Mouse (Mus musculus) cerebellum, adult (tissue): ENCODE results near the gene Tor1a.

ENCODE experiments used
- ATAC-seq: cut with Nextera tagmentation; 2 replicates; pipeline ENCODE4 v1.9.2; 2017; ENCODE audit warnings: mild to moderate bottlenecking, moderate library complexity, mixed read lengths; ENCODE audit not compliant: insufficient number of reproducible peaks, low FRiP score, low TSS enrichment

The Tor1a gene

DNA sequence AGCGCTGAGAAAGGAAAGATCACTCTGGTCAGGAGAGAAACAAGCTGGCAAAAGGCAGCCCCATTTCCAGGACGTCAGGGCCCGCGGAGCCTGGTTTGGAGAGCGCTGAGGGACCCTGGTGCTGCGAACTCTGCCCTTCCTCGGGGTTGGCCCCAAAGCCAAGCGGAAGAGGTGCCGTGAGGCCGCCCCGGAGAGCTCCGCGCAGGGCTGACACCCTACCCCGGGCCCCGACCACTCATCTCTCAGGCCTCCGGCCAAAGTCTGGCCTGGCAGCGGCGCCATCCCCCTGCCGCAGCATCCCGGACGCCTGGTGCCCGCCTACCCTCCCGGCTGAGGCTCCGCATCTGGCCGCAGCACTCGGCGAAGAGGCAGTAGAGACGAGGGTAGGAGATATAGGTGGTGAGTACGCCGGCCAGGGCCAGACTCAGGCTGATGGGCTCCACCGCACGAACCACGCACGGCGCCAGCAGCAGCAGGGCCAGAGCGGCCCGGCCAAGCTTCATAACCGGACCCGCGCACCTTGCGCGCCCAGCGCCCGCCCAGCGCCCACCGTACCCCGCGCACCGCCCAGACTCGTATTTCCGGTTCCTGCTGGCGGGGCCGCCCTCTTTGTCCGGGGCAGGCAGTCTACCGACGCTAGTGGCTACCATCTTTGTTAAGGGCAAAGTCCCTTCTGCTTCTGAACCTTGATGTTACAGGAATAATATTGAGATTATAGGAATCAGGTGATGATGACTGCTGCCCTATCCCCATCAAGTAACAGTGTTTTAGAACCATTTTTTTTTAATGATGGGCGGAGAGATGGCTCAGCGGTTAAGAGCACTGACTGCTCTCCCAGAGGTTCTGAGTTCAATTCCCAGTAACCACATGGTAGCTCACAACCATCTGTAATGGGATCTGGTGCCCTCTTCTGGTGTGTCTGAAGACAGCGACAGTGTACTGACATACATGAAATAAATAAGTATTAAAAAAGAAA lies at the start of gene Tor1a:
Gene Tor1a (minus strand): TSS at position 582 of the 976 bp plus-strand sequence.
- peak; percentile 89 for ATAC-seq

DNA sequence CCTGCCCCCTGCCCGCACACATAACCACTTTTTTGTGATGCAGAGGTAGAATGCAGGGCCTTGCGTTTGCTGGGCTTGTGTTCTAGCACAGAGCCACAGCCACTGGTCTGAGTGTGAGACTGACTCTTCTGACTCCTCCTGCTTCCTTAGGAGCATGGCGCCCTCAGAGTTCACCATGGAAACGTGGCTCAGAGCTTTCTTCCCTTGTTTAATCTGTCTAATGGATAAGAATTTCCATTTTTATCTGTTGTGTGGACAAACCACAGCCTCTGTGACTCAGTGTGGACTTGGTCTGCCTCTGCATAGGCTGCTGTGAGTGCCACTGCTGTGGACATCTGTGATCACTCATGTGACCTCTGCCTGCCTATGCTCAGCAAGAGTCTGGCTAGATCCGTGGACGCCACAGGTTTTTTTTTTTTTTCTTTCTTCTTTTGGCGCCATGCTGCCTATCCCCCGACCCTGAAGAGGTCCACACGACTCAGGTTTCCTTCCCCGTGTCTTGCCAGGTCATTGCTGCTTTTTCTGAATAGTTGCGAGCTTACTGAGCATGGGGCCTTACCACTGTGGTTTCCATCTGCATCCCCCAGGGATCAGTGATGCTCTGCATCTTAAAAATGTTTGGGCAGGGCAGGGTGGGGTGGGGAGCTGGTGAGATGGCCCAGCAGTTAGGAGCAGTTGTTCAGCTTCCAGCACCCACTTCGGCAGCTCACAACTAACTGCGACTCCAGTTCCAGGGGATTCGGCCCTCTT lies 45.8 kb upstream of the Tor1a start:
- ATAC-seq: no peak

DNA sequence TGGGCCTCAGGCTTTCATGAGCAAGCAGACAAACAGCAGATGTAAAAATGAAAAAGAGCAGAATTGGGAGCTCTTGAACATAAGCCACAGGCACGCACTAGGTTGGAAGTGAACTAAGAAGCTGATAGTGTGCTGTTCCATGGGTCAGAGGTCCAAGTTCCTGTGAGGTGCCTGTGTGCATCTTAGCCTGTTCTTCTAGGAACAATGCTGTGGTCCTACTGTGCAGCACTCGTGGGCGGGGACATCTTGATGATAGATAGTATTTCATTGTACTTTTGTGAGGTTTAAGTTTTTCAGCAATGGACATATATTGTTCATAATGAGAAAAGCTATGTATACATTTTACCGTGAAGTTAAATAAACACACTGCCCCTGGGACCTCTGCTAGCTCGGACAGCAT lies 39.5 kb upstream of the Tor1a start:
- ATAC-seq: no peak

- ATAC-seq: no peak
These were observed 38.7 kb upstream of the Tor1a start for GRCm38 (mm10) chr2:31006434-31006833.

GRCm38 (mm10) chr2:31005453-31005852 lies 37.7 kb upstream of the Tor1a start:
- no peak for ATAC-seq

DNA sequence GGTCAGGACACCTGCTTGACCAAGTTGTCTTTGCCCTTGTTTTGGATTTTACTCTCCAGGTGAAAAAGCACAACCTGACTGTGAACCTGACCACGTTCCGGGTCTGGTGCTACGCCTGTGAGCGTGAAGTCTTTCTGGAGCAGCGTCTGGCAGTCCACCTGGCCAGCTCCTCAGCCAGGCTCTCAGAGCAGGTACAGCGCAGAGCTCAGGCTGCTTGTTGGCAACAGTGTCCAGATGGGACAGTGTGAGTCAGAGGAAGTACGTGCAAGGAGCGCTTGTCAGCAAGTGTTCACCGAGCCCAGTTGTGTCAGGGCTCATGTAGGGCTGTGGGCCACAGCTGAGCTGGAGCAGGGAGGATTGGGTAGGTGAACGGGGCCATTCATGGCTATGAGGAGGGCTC lies 35.1 kb upstream of the Tor1a start:
- ATAC-seq: 0 out of 2 replicates have a peak, but pooled peaks have one; percentile 26

DNA sequence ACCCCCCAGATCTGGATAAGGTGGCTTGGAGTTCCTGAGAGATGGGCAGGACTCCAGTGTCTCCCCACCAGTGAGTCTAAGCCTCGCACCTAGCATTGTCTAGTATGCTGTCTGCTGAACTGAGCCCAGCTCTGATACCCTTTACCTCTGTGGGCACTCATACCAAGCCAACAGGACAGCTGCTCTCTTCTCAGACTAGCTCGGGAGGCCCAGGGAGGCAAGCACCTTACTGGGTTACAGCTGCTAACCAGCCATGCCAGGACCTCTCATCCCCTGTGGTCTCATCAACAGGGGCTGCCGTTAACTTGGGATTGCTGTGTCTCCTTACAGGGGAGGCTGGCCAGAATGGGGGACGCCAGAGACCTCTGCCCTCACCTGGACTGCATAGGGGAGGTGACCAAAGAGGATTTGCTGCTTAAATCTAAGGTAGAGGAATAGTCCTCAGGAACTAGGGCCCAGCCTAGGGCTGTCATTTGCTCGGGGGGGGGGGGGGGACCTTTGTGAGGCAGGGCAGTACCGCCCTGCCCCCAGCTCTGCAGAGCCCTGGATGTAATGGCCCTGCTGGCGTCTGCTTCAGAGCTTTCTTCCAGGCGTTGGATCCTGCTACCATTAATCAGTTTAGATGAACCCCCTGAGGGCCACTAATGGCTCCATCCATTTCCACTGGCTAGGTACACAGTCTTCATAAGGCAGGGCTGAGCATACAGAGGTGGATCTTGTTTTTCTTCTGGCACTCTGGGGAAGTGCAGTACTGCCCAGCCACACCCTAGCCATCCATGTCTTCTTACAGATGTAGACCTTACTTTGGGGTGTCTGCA lies 30.9 kb upstream of the Tor1a start:
- no peak for ATAC-seq

DNA sequence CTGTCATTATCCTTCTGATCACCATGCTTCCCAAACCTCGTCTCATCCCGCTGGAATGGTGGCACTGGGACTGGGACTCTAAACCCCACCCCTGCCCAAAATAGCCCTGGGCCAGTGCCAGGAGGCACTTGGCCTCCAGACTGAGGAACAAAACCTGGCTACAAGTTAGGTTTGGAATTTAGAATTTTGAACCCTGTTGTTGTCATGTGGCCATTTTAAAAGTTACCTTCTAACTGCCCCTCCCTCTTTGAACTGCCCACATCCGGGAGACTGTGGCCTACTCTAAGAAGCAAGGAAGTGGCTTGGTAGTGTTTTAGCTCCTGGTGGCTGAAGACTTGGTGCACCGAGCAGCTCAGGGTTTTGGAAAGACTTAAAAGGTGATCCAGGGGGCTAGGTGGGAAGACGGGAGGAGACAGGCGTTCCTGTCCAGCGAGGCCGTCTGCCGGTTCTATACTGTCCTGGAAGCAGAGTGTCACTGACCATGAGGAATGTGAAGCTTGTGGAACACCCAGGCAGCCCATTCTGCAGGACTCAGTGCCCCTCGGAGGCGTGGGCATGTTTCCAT lies 27.8 kb upstream of the Tor1a start:
- no peak for ATAC-seq

GRCm38 (mm10) chr2:30994853-30995252 lies 27.1 kb upstream of the Tor1a start:
- no peak for ATAC-seq

DNA sequence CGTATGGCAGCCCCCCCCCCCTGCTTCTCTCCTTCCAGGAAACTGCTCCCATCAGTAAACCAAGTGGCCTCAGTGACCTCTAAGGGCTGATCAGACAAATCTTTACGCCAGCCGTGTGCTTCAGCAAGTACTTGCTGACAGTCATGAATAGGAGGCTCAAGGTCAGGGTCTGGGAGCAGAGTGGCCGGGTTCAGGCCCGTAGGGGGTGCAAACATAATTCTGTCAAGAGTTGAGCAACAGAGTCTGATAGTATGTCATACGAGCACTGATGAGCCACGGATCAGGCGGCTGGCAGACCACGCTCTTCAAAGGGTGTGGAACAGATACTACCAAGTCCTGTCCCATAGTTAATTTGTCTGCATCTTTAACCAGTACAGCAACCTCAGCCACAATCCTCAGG lies 22.5 kb upstream of the Tor1a start:
- ATAC-seq: no peak

GRCm38 (mm10) chr2:30985111-30986020 lies 17.6 kb upstream of the Tor1a start:
- no peak for ATAC-seq

GRCm38 (mm10) chr2:30983024-30983423 lies 15.3 kb upstream of the Tor1a start:
- no peak for ATAC-seq

GRCm38 (mm10) chr2:30981790-30982513 lies 14.2 kb upstream of the Tor1a start, which contains the start of the genes BC005624 and Usp20:
Gene BC005624 (minus strand): TSS chr2:30982201.
Gene Usp20 (plus strand): TSS chr2:30982279.
- ATAC-seq: peak; percentile 96

GRCm38 (mm10) chr2:30966826-30967225 lies 907 bp downstream of the Tor1a start:
- no peak for ATAC-seq

- no peak for ATAC-seq
These were observed 2.1 kb downstream of the Tor1a start for GRCm38 (mm10) chr2:30965627-30966026.

GRCm38 (mm10) chr2:30962570-30963254 lies 5.0 kb downstream of the Tor1a start:
- no peak for ATAC-seq

DNA sequence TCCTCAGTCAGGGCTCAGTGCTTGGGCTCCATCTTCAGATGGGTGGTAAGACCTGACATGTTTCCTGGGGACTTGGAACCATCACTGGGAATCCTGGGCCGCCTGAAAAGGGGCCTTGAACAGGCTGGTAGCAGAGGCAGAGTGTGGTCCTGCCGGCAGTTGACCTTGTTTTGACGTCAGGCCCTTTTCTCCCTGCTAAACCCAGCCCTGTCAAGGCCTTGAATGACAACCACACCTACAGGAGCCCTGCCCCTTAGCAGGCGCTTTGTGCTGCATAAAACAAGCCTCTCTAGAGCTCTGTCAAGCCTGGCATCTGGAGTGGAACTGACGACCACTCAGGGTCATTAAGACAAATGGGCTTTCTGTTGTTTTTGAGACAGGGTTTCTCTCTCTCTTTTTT lies 7.9 kb downstream of the Tor1a start:
- no peak for ATAC-seq

DNA sequence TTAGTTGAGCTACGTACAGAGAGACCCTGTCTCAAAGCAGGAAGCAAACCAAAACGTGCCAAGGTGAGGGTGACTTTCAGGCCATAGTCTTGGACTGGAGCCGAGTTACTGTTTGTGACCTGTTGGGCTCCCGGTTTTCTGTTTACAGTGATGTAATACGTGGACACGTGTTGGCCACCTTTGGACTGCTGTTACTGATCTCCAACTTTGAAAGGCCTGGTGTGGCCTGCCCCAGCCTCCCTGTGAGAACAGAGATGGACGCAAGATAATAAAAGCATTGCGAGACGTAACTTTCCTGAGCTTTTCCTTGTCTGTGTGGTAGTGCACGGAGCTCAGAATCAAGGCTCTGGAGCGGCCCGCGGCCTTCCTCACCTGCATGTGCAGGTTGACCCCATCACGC lies 9.0 kb downstream of the Tor1a start:
- ATAC-seq: no peak
